ENCODE assay signal across 31 mouse cellular contexts in the genomic region with DNA sequence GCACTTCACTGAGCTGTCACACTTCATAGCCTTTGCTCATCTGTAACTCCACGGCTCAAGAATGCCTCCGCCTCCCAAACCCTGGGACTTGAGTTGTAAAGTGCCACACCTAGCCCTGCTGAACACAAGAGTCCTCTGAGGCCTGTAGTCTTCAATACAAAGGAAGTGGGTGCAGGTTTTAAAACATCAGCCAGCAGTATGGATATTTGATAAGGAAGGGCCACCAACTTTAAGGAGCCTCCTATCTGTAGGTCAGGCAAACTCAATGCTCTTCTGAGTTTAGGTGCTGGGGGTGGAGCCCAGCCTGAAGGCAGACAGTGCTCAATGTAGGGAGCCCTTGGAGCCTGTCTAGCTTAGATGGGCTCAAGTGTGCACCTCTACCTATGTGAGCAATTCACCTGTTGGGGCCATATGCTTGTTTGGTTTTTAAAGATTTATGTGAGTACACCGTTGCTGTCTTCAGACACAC. TPM values are rescaled to one million over a fixed set of nuclear protein-coding genes. Genes with fewer than 3 reads are reported as not detected.
A peak's percentile ranks its signal among the peaks of the same experiment; 100 is the strongest.
DNase-seq lines count a peak whose midpoint lies in the region; ATAC-seq and TF ChIP-seq lines count a peak whose summit lies in the region.
"Had no signal": no experiment of that assay in that cellular context is flagged by ENCODE, and none has a peak within 500 bp of the region (broad histone marks: within the 10 kb centered on the region; RNA-seq: fewer than 3 reads in every experiment).

No protein-coding gene starts in this region.

- in situ Hi-C loops in CH12.LX (cut with MboI; ENCODE audit: low pct_ligation_motif_present, low pct_unique_long_range_greater_than_20kb, low sequenced_read_pairs) = no loop called here

- peaks cover 37% of the 10 kb centered on the region for H3K4me1 ChIP-seq in intestine, embryonic 15.5 days (replicated peaks)
- H3K4me1 ChIP-seq in intestine, embryonic 16.5 days (ENCODE audit: control insufficient read depth, insufficient read depth, low read length) = peaks cover 41% of the 10 kb centered on the region
- H3K4me1 ChIP-seq in CH12.LX (ENCODE audit: control insufficient read depth in 1 of 2, insufficient read depth in 2 of 2) = peaks cover 8 to 34% of the 10 kb centered on the region in 2 experiments
- H3K4me1 ChIP-seq in limb, embryonic 10.5 days = peaks cover 42% of the 10 kb centered on the region

- H3K36me3 ChIP-seq in intestine, embryonic 15.5 days = peaks cover 26% of the 10 kb centered on the region
- H3K36me3 ChIP-seq in intestine, embryonic 16.5 days (ENCODE audit: control insufficient read depth, insufficient read depth, low read length) = peaks cover 27% of the 10 kb centered on the region
- H3K36me3 ChIP-seq in CH12.LX (replicated peaks in 1 of 2; ENCODE audit: control insufficient read depth in 1 of 2, insufficient read depth in 1 of 2, low read length in 1 of 2) (peaks cover 31 to 42% of the 10 kb centered on the region in 2 experiments), myocyte (ENCODE audit: control insufficient read depth, insufficient read depth) (peaks cover 28% of the 10 kb centered on the region)
- peaks cover 55% of the 10 kb centered on the region for H3K36me3 ChIP-seq in limb, embryonic 10.5 days

- WGBS in intestine, embryonic 15.5 days = 72% methylated on average over 3 of the region's 3 CpGs
- 66% methylated on average over 3 of the region's 3 CpGs for WGBS in intestine, embryonic 16.5 days
- 88% methylated on average over 3 of the region's 3 CpGs for WGBS in limb, embryonic 10.5 days

- H3K79me2 ChIP-seq in CH12.LX (replicated peaks; ENCODE audit: control insufficient read depth, extremely low read depth, insufficient read depth, poor library complexity, severe bottlenecking) (peaks cover 17% of the 10 kb centered on the region), myocyte (ENCODE audit: control insufficient read depth, insufficient read depth) (peaks cover 18% of the 10 kb centered on the region)

- H3K9me3 ChIP-seq in intestine, embryonic 15.5 days = no peaks in the 10 kb centered on the region
- H3K9me3 ChIP-seq in intestine, embryonic 16.5 days (ENCODE audit: control insufficient read depth, low read length) = no peaks in the 10 kb centered on the region
- H3K9me3 ChIP-seq in CH12.LX (replicated peaks; ENCODE audit: low read length) = no peaks in the 10 kb centered on the region
- no peaks in the 10 kb centered on the region for H3K9me3 ChIP-seq in limb, embryonic 10.5 days (replicated peaks)
- H3K9me3 ChIP-seq: embryonic facial prominence, embryonic 15.5 days; forebrain, embryonic 12.5 days; G1E; limb, embryonic 15.5 days; midbrain, embryonic 10.5 days; midbrain, embryonic 15.5 days; stomach, embryonic 15.5 days had no signal

- ATAC-seq in intestine, embryonic 15.5 days = no peak
- no peak for ATAC-seq in intestine, embryonic 16.5 days
- ATAC-seq: CD4-positive, CD25-positive, alpha-beta regulatory T cell, adult 4 months; midbrain, embryonic 15.5 days; Patski had no signal

- DNase-seq in CH12.LX (ENCODE audit: extremely low read depth) = no peak
- DNase-seq in R1 (ENCODE audit: low read depth, low spot score) = peak; percentile 60
- no peak for DNase-seq in limb, embryonic 10.5 days (ENCODE audit: low spot score)
- no peak for DNase-seq in urinary bladder, postnatal 10 days (ENCODE audit: low spot score)
- DNase-seq: adrenal gland, postnatal 25 days; cerebellum, adult 11-12 months; cerebellum, postnatal 10 days; gastrocnemius, postnatal 10 days; heart, postnatal 36 days; kidney, adult 2 months; kidney, postnatal 36 days; left cerebral cortex, postnatal 4 days; lung, embryonic 14.5 days; right cerebral cortex, postnatal 25 days; thymus, postnatal 14 days had no signal

- no peak for TF ChIP-seq RAD21 in CH12.LX (IDR thresholded peaks at IDR 0.05; ENCODE audit: low read depth, low read length)

- TF ChIP-seq POLR2A in CH12.LX (IDR thresholded peaks at IDR 0.05; ENCODE audit: low read depth, low read length) (peak; percentile 52), myocyte (IDR thresholded peaks at IDR 0.05; ENCODE audit: insufficient read length, low read depth) (no peak)

- no peaks in the 10 kb centered on the region for H3K27me3 ChIP-seq in intestine, embryonic 15.5 days (replicated peaks)
- no peaks in the 10 kb centered on the region for H3K27me3 ChIP-seq in intestine, embryonic 16.5 days (replicated peaks; ENCODE audit: control insufficient read depth, insufficient read depth, low read length)
- no peaks in the 10 kb centered on the region for H3K27me3 ChIP-seq in CH12.LX (replicated peaks)
- H3K27me3 ChIP-seq in myocyte (ENCODE audit: control insufficient read depth, insufficient read depth, insufficient read length) = no peaks in the 10 kb centered on the region
- no peaks in the 10 kb centered on the region for H3K27me3 ChIP-seq in limb, embryonic 10.5 days (ENCODE audit: low read depth, poor library complexity, severe bottlenecking)
- H3K27me3 ChIP-seq: embryonic facial prominence, embryonic 15.5 days; forebrain, embryonic 12.5 days; limb, embryonic 15.5 days; midbrain, embryonic 15.5 days; Patski; stomach, embryonic 15.5 days had no signal

- TF ChIP-seq CTCF in CH12.LX (conservative IDR thresholded peaks at IDR 0.05 in 1 of 2, IDR thresholded peaks at IDR 0.05 in 1 of 2; ENCODE audit: low read depth in 2 of 2, low read length in 2 of 2) = no peak

- H3K4me3 ChIP-seq in intestine, embryonic 15.5 days (replicated peaks) = no peak overlapping the region
- no peak overlapping the region for H3K4me3 ChIP-seq in intestine, embryonic 16.5 days (ENCODE audit: low read length)
- H3K4me3 ChIP-seq in CH12.LX (replicated peaks in 1 of 3; ENCODE audit: low read depth in 2 of 3, low read length in 2 of 3, poor library complexity in 1 of 3) (no peak overlapping the region), myocyte (no peak overlapping the region)
- no peak overlapping the region for H3K4me3 ChIP-seq in limb, embryonic 10.5 days
- H3K4me3 ChIP-seq: embryonic facial prominence, embryonic 15.5 days; forebrain, embryonic 12.5 days; layer of hippocampus, adult 2 months; left cerebral cortex, adult 2 months; limb, embryonic 15.5 days; midbrain, embryonic 10.5 days; midbrain, embryonic 15.5 days; stomach, embryonic 15.5 days had no signal

- no peak overlapping the region for H3ac ChIP-seq in myocyte (ENCODE audit: control insufficient read depth, insufficient read length)

- dilution Hi-C loops in CH12.LX (cut with MboI; ENCODE audit: extremely low pct_ligation_motif_present, extremely low pct_unique_long_range_greater_than_20kb, low sequenced_read_pairs) = no loop called here

- TF ChIP-seq EP300 in CH12.LX (IDR thresholded peaks at IDR 0.05; ENCODE audit: low read length) = no peak

- 0 out of 2 replicates have a peak overlapping the region, but pooled peaks have one; percentile 6 for H3K27ac ChIP-seq in intestine, embryonic 15.5 days
- no peak overlapping the region for H3K27ac ChIP-seq in intestine, embryonic 16.5 days (ENCODE audit: low read length)
- no peak overlapping the region for H3K27ac ChIP-seq in CH12.LX (ENCODE audit: insufficient read depth, low read depth)
- H3K27ac ChIP-seq in limb, embryonic 10.5 days = no peak overlapping the region
- H3K27ac ChIP-seq: embryonic facial prominence, embryonic 15.5 days; forebrain, embryonic 12.5 days; hindbrain, embryonic 14.5 days; layer of hippocampus, adult 2 months; left cerebral cortex, adult 2 months; limb, embryonic 15.5 days; midbrain, embryonic 10.5 days; midbrain, embryonic 15.5 days; stomach, embryonic 15.5 days had no signal

- H3K9ac ChIP-seq in intestine, embryonic 15.5 days = no peak overlapping the region
- no peak overlapping the region for H3K9ac ChIP-seq in intestine, embryonic 16.5 days (ENCODE audit: low read depth, low read length)
- no peak overlapping the region for H3K9ac ChIP-seq in CH12.LX (ENCODE audit: insufficient read depth, low read depth)
- H3K9ac ChIP-seq: embryonic facial prominence, embryonic 15.5 days; forebrain, embryonic 12.5 days; hindbrain, embryonic 14.5 days; limb, embryonic 15.5 days; lung, embryonic 14.5 days; midbrain, embryonic 15.5 days; stomach, embryonic 15.5 days had no signal

- no peak overlapping the region for H3K4me2 ChIP-seq in intestine, embryonic 15.5 days (replicated peaks)
- no peak overlapping the region for H3K4me2 ChIP-seq in intestine, embryonic 16.5 days (ENCODE audit: low read depth, low read length)
- H3K4me2 ChIP-seq in CH12.LX (ENCODE audit: insufficient read depth, low read depth, poor library complexity, severe bottlenecking) (no peak overlapping the region), myocyte (ENCODE audit: low read depth) (no peak overlapping the region)
- H3K4me2 ChIP-seq: embryonic facial prominence, embryonic 15.5 days; forebrain, embryonic 12.5 days; heart, embryonic 11.5 days; hindbrain, embryonic 14.5 days; limb, embryonic 15.5 days; lung, embryonic 14.5 days; midbrain, embryonic 15.5 days; stomach, embryonic 15.5 days had no signal

RNA-seq across cellular contexts. Expression of a gene that starts 3.7 kb away (rescaled TPM):
- 1,085 and 1,147 TPM in 2 replicates for polyA plus RNA-seq in intestine, embryonic 15.5 days (2015; fragmentation: Nextera tagmentation; extraction: Ambion mirVana)
- polyA plus RNA-seq in intestine, embryonic 16.5 days (2015; fragmentation: Nextera tagmentation; extraction: Ambion mirVana) = 977 and 1,010 TPM in 2 replicates
- 1,915 and 2,040 TPM in 2 replicates for total RNA-seq in CH12.LX (2012; rRNA removed)
- total RNA-seq in CH12.LX (2014; rRNA removed) = 42.7 and 66.7 TPM in 2 replicates
- 1,205 and 1,254 TPM in 2 replicates for polyA plus RNA-seq in CH12.LX (2012; ENCODE audit: insufficient read length, low read depth)
- 4,542 TPM for polyA plus RNA-seq in myocyte (2012; fragmentation: generic; extraction: Trizol)
- 972 and 1,174 TPM in 2 replicates for polyA plus RNA-seq in limb, embryonic 10.5 days (2016; fragmentation: Nextera tagmentation; extraction: Ambion mirVana)

RNA-seq across cellular contexts. Expression of a gene that starts 15.6 kb away (rescaled TPM):
- 67.9 and 75.6 TPM in 2 replicates for polyA plus RNA-seq in intestine, embryonic 15.5 days (2015; fragmentation: Nextera tagmentation; extraction: Ambion mirVana)
- 77.1 and 79.2 TPM in 2 replicates for polyA plus RNA-seq in intestine, embryonic 16.5 days (2015; fragmentation: Nextera tagmentation; extraction: Ambion mirVana)
- total RNA-seq in CH12.LX (2012; rRNA removed) = 67.3 and 76.2 TPM in 2 replicates
- total RNA-seq in CH12.LX (2014; rRNA removed) = 33.8 and 35.5 TPM in 2 replicates
- polyA plus RNA-seq in CH12.LX (2012; ENCODE audit: insufficient read length, low read depth) = 111 and 118 TPM in 2 replicates
- polyA plus RNA-seq in myocyte (2012; fragmentation: generic; extraction: Trizol) = 84.2 TPM
- polyA plus RNA-seq in limb, embryonic 10.5 days (2016; fragmentation: Nextera tagmentation; extraction: Ambion mirVana) = 123 and 124 TPM in 2 replicates

RNA-seq across cellular contexts. Expression of a gene that starts 18.3 kb away (rescaled TPM):
- 40.2 and 41.7 TPM in 2 replicates for polyA plus RNA-seq in intestine, embryonic 15.5 days (2015; fragmentation: Nextera tagmentation; extraction: Ambion mirVana)
- 37.9 and 38.2 TPM in 2 replicates for polyA plus RNA-seq in intestine, embryonic 16.5 days (2015; fragmentation: Nextera tagmentation; extraction: Ambion mirVana)
- total RNA-seq in CH12.LX (2012; rRNA removed) = 3.3 and 4.7 TPM in 2 replicates
- 0.39 and 0.43 TPM in 2 replicates for total RNA-seq in CH12.LX (2014; rRNA removed)
- 5.2 and 5.5 TPM in 2 replicates for polyA plus RNA-seq in CH12.LX (2012; ENCODE audit: insufficient read length, low read depth)
- 15.8 TPM for polyA plus RNA-seq in myocyte (2012; fragmentation: generic; extraction: Trizol)
- 90.5 and 118 TPM in 2 replicates for polyA plus RNA-seq in limb, embryonic 10.5 days (2016; fragmentation: Nextera tagmentation; extraction: Ambion mirVana)

RNA-seq across cellular contexts. Expression of a gene that starts 25.9 kb away (rescaled TPM):
- polyA plus RNA-seq in intestine, embryonic 15.5 days (2015; fragmentation: Nextera tagmentation; extraction: Ambion mirVana) = 27.2 and 28.1 TPM in 2 replicates
- polyA plus RNA-seq in intestine, embryonic 16.5 days (2015; fragmentation: Nextera tagmentation; extraction: Ambion mirVana) = 37.3 and 43.6 TPM in 2 replicates
- total RNA-seq in CH12.LX (2012; rRNA removed) (2.8 and 3.5 TPM in 2 replicates), CH12.LX (2014; rRNA removed) (1.1 and 1.9 TPM in 2 replicates)
- polyA plus RNA-seq in CH12.LX (2012; ENCODE audit: insufficient read length, low read depth) (8.9 and 9.9 TPM in 2 replicates), myocyte (2012; fragmentation: generic; extraction: Trizol) (7.5 TPM)
- 7.5 and 7.9 TPM in 2 replicates for polyA plus RNA-seq in limb, embryonic 10.5 days (2016; fragmentation: Nextera tagmentation; extraction: Ambion mirVana)

RNA-seq across cellular contexts. Expression of a gene that starts 38.4 kb away (rescaled TPM):
- polyA plus RNA-seq in intestine, embryonic 15.5 days (2015; fragmentation: Nextera tagmentation; extraction: Ambion mirVana) = 48.3 and 50.0 TPM in 2 replicates
- polyA plus RNA-seq in intestine, embryonic 16.5 days (2015; fragmentation: Nextera tagmentation; extraction: Ambion mirVana) = 52.6 and 53.9 TPM in 2 replicates
- total RNA-seq in CH12.LX (2012; rRNA removed) (23.5 and 27.8 TPM in 2 replicates), CH12.LX (2014; rRNA removed) (19.4 and 19.8 TPM in 2 replicates)
- polyA plus RNA-seq in CH12.LX (2012; ENCODE audit: insufficient read length, low read depth) (25.4 and 26.9 TPM in 2 replicates), myocyte (2012; fragmentation: generic; extraction: Trizol) (34.2 TPM)
- polyA plus RNA-seq in limb, embryonic 10.5 days (2016; fragmentation: Nextera tagmentation; extraction: Ambion mirVana) = 65.1 and 67.0 TPM in 2 replicates
